8 mouse cellular contexts compared by ENCODE assay signal in genomic region chrX:134404584-134404955, GRCm38 (mm10). TPM values are rescaled to one million over a fixed set of nuclear protein-coding genes. Genes with fewer than 3 reads are reported as not detected.
DNase-seq lines count a peak whose midpoint lies in the region; ATAC-seq and TF ChIP-seq lines count a peak whose summit lies in the region.

No protein-coding gene starts in this region.

- WGBS in heart, embryonic 16.5 days = 22% methylated on average over 13 of the region's 14 CpGs
- WGBS in liver, embryonic 15.5 days (ENCODE audit: insufficient replicate concordance) = 32% methylated on average over 13 of the region's 14 CpGs
- 27% methylated on average over 12 of the region's 14 CpGs for WGBS in stomach, embryonic 14.5 days

- no peak for TF ChIP-seq CTCF in layer of hippocampus, adult 2 months (conservative IDR thresholded peaks at IDR 0.05)

- no peak overlapping the region for H3K9ac ChIP-seq in heart, embryonic 16.5 days (ENCODE audit: low read length)
- H3K9ac ChIP-seq in liver, embryonic 15.5 days = no peak overlapping the region
- H3K9ac ChIP-seq in stomach, embryonic 14.5 days (replicated peaks; ENCODE audit: low read depth, low read length) = no peak overlapping the region

- no peaks in the 10 kb centered on the region for H3K36me3 ChIP-seq in heart, embryonic 16.5 days (ENCODE audit: control insufficient read depth, insufficient read depth)
- H3K36me3 ChIP-seq in liver, embryonic 15.5 days (replicated peaks) = no peaks in the 10 kb centered on the region
- no peaks in the 10 kb centered on the region for H3K36me3 ChIP-seq in stomach, embryonic 14.5 days (ENCODE audit: control insufficient read depth, insufficient read depth, low read length)

- H3K27me3 ChIP-seq in heart, embryonic 16.5 days (ENCODE audit: control insufficient read depth, insufficient read depth, low read length) = peaks cover 3% of the 10 kb centered on the region; the same call in 1 of the 2 replicates
- no peaks in the 10 kb centered on the region; the same call in 1 of the 2 replicates for H3K27me3 ChIP-seq in liver, embryonic 15.5 days
- H3K27me3 ChIP-seq in stomach, embryonic 14.5 days (ENCODE audit: control insufficient read depth, insufficient read depth, low read length) = no peaks in the 10 kb centered on the region

- H3K4me1 ChIP-seq in heart, embryonic 16.5 days (ENCODE audit: control insufficient read depth, insufficient read depth, low read length) = no peaks in the 10 kb centered on the region
- H3K4me1 ChIP-seq in liver, embryonic 15.5 days (replicated peaks) = no peaks in the 10 kb centered on the region
- no peaks in the 10 kb centered on the region for H3K4me1 ChIP-seq in stomach, embryonic 14.5 days (ENCODE audit: control insufficient read depth, insufficient read depth, low read length)

- H3K27ac ChIP-seq in layer of hippocampus, adult 2 months = peak overlapping the region; percentile 87
- no peak overlapping the region for H3K27ac ChIP-seq in heart, embryonic 16.5 days (ENCODE audit: low read length)
- no peak overlapping the region for H3K27ac ChIP-seq in liver, embryonic 15.5 days (replicated peaks)
- H3K27ac ChIP-seq in stomach, embryonic 14.5 days (ENCODE audit: low read length) = no peak overlapping the region

- ATAC-seq in heart, embryonic 16.5 days (replicated peaks; ENCODE audit: extremely low read depth, insufficient read depth, low FRiP score) = no peak; the same call in 1 of the 2 replicates
- no peak for ATAC-seq in liver, embryonic 15.5 days (ENCODE audit: insufficient read depth)
- ATAC-seq in stomach, embryonic 14.5 days (ENCODE audit: insufficient number of reproducible peaks, insufficient read depth, low FRiP score, low read depth) = no peak

- H3K9me3 ChIP-seq in heart, embryonic 16.5 days (replicated peaks; ENCODE audit: control insufficient read depth, low read length) = no peaks in the 10 kb centered on the region
- no peaks in the 10 kb centered on the region for H3K9me3 ChIP-seq in liver, embryonic 15.5 days (replicated peaks)
- H3K9me3 ChIP-seq in stomach, embryonic 14.5 days (ENCODE audit: control insufficient read depth, low read depth, low read length) = no peaks in the 10 kb centered on the region

- H3K4me3 ChIP-seq in layer of hippocampus, adult 2 months = peak overlapping the region; percentile 55
- H3K4me3 ChIP-seq in heart, embryonic 16.5 days (ENCODE audit: low read length) = peak overlapping the region; percentile 44
- H3K4me3 ChIP-seq in liver, embryonic 15.5 days (replicated peaks) = no peak overlapping the region
- peak overlapping the region; percentile 28 for H3K4me3 ChIP-seq in stomach, embryonic 14.5 days (ENCODE audit: low read depth, low read length)

- H3K4me2 ChIP-seq in heart, embryonic 16.5 days (ENCODE audit: low read depth, low read length) = peak overlapping the region; percentile 68
- peak overlapping the region; percentile 40 for H3K4me2 ChIP-seq in liver, embryonic 15.5 days
- peak overlapping the region; percentile 46 for H3K4me2 ChIP-seq in stomach, embryonic 14.5 days (replicated peaks; ENCODE audit: low read depth, low read length)

- peak; percentile 4 for DNase-seq in adrenal gland, adult 2 months
- no peak for DNase-seq in adrenal gland, postnatal 10 days
- DNase-seq in layer of hippocampus, adult 2 months (ENCODE audit: low spot score in 2 of 2) = peak in 1 of 2 experiments; percentile 24
- no peak for DNase-seq in layer of hippocampus, adult 9-10 months (ENCODE audit: low spot score)
- no peak for DNase-seq in adrenal gland, postnatal 4 days (ENCODE audit: low spot score in 2 of 2)

RNA-seq across cellular contexts. Expression of gene Drp2, which starts 0.2 kb away (rescaled TPM):
- under 1 TPM; 0.35 to 0.41 TPM for total RNA-seq in adrenal gland, adult 2 months (2021)
- 0.11 and 0.13 TPM in 2 replicates for polyA plus RNA-seq in adrenal gland, adult 2 months (2012; rRNA removed)
- 1 to 10 TPM in 1 of 2 experiments, under 1 TPM in 1; 0.51 to 1.3 TPM for total RNA-seq in adrenal gland, postnatal 10 days (2021)
- 10 to 100 TPM; 41.8 to 45.1 TPM for total RNA-seq in layer of hippocampus, adult 2 months (2021)
- 0.25 and 0.29 TPM in 2 replicates for polyA plus RNA-seq in heart, embryonic 16.5 days (2015; fragmentation: Nextera tagmentation; extraction: Ambion mirVana)
- 0.09 and 0.15 TPM in 2 replicates for polyA plus RNA-seq in liver, embryonic 15.5 days (2015; fragmentation: Nextera tagmentation; extraction: Ambion mirVana)
- 2.2 and 2.8 TPM in 2 replicates for polyA plus RNA-seq in stomach, embryonic 14.5 days (2014; fragmentation: Nextera tagmentation; extraction: Ambion mirVana)
- 1 to 10 TPM; 1.1 to 1.4 TPM for total RNA-seq in adrenal gland, postnatal 4 days (2021)

Comparison
In these comparisons a context has a peak if more than half of its experiments do, and no peak if none do; other contexts are left out.
1. RNA of gene Drp2, which starts 0.2 kb away (total RNA-seq): 41.8 to 45.1 TPM in layer of hippocampus, adult 2 months; 1.1 to 1.4 TPM in adrenal gland, postnatal 4 days, 0.51 to 1.3 TPM in adrenal gland, postnatal 10 days and 0.35 to 0.41 TPM in adrenal gland, adult 2 months; every median in the first group is over 10 times any median in the second.
2. Peak in every context shown above with its lines, with median percentiles within 50 percentile points of each other: H3K4me2 ChIP-seq.